Mouse (Mus musculus) c-Kit-positive CD71-negative TER-119-negative erythroid progenitor cells, embryonic 14.5 days (primary cell): ENCODE measurements at regions not wholly inside any gene's neighbourhood (a gene's known extent, or its start where the extent isn't known, plus 50 kb on each side); places are given as distances from the start of the nearest gene placed in this dataset.

Experiments used
- DNase-seq: peaks from one replicate; pipeline ENCODE4 v3.0.0-alpha.2; 2013; ENCODE audit warnings: low read depth

- DNase-seq = no peak
Measured at GRCm38 (mm10) chr10:44582736-44583135, 54.4 kb upstream of the Prdm1 start.
